ENCODE assay signal across 8 mouse cellular contexts in genomic region chr1:172481540-172482280, GRCm38 (mm10). TPM values are rescaled to one million over a fixed set of nuclear protein-coding genes. Genes with fewer than 3 reads are reported as not detected.
DNase-seq lines count a peak whose midpoint lies in the region; ATAC-seq and TF ChIP-seq lines count a peak whose summit lies in the region.

Igsf9 (plus strand) TSS chr1:172481788.

- peaks cover 3% of the 10 kb centered on the region; the same call in 1 of the 2 replicates for H3K36me3 ChIP-seq in embryonic facial prominence, embryonic 12.5 days
- no peaks in the 10 kb centered on the region for H3K36me3 ChIP-seq in heart, adult 2 months (ENCODE audit: control insufficient read depth, insufficient read depth, low read length)
- no peaks in the 10 kb centered on the region for H3K36me3 ChIP-seq in kidney, adult 2 months (ENCODE audit: control insufficient read depth, insufficient read depth, low read length)
- H3K36me3 ChIP-seq in limb, embryonic 11.5 days (ENCODE audit: control insufficient read depth, insufficient read depth, low read length), result no peaks in the 10 kb centered on the region
- H3K36me3 ChIP-seq in midbrain, embryonic 13.5 days, result no peaks in the 10 kb centered on the region

- H3K9me3 ChIP-seq in embryonic facial prominence, embryonic 12.5 days, result no peaks in the 10 kb centered on the region
- H3K9me3 ChIP-seq in limb, embryonic 11.5 days (ENCODE audit: control insufficient read depth, low read length), result no peaks in the 10 kb centered on the region
- no peaks in the 10 kb centered on the region for H3K9me3 ChIP-seq in midbrain, embryonic 13.5 days

- H3K79me2 ChIP-seq in heart, adult 2 months (replicated peaks; ENCODE audit: control insufficient read depth, insufficient read depth, low read length), result no peaks in the 10 kb centered on the region

- H3K4me2 ChIP-seq in embryonic facial prominence, embryonic 12.5 days (replicated peaks), result peak within 1 kb of the TSS; percentile 86
- peak within 1 kb of the TSS; percentile 79 for H3K4me2 ChIP-seq in limb, embryonic 11.5 days (ENCODE audit: low read depth, severe bottlenecking)
- H3K4me2 ChIP-seq in midbrain, embryonic 13.5 days (replicated peaks), result peak within 1 kb of the TSS; percentile 97

- intact Hi-C loops in heart, adult 2 months (cut with DNase I), result loop anchor here (5.0 to 10.0 kb wide), 2 partner anchors 136 to 457 kb away; partner anchors contain the start of gene Vangl2

- WGBS in embryonic facial prominence, embryonic 12.5 days, result under 1% methylated on average over 38 of the region's 38 CpGs
- WGBS in heart, adult 2 months, result under 1% methylated on average over 37 of the region's 38 CpGs
- 1% methylated on average over 38 of the region's 38 CpGs for WGBS in kidney, adult 2 months
- WGBS in limb, embryonic 11.5 days, result under 1% methylated on average over 38 of the region's 38 CpGs
- under 1% methylated on average over 38 of the region's 38 CpGs for WGBS in midbrain, embryonic 13.5 days

- peak; percentile 92 for DNase-seq in adrenal gland, postnatal 14 days
- peak; percentile 88 to 91 for DNase-seq in heart, adult 2 months
- DNase-seq in kidney, adult 2 months, result peak; percentile 91
- peak; percentile 98 for DNase-seq in limb, embryonic 11.5 days (ENCODE audit: low spot score)
- DNase-seq in spleen, adult 12 weeks (ENCODE audit: low spot score), result peak; percentile 63
- DNase-seq in c-Kit-positive CD71-positive TER-119-positive erythroid progenitor cells, embryonic 14.5 days (ENCODE audit: low spot score), result no peak

- peak within 1 kb of the TSS; percentile 68 for H3K9ac ChIP-seq in embryonic facial prominence, embryonic 12.5 days
- peak within 1 kb of the TSS; percentile 32 for H3K9ac ChIP-seq in heart, adult 2 months (ENCODE audit: low read depth, low read length)
- H3K9ac ChIP-seq in limb, embryonic 11.5 days (ENCODE audit: low read length), result peak within 1 kb of the TSS; percentile 65
- peak within 1 kb of the TSS; percentile 85 for H3K9ac ChIP-seq in midbrain, embryonic 13.5 days (replicated peaks)

- TF ChIP-seq CTCF in heart, adult 2 months (IDR thresholded peaks at IDR 0.05), result peak; percentile 80
- peak; percentile 52; the same call in 1 of the 2 replicates for TF ChIP-seq CTCF in kidney, adult 2 months (conservative IDR thresholded peaks at IDR 0.05; ENCODE audit: insufficient read depth, insufficient read length, low read depth, low read length)

- peak; percentile 93 for ATAC-seq in embryonic facial prominence, embryonic 12.5 days (ENCODE audit: insufficient number of reproducible peaks, insufficient read depth, low FRiP score, low TSS enrichment)
- ATAC-seq in limb, embryonic 11.5 days (ENCODE audit: insufficient number of reproducible peaks, low FRiP score, low TSS enrichment, low read depth), result peak; percentile 97
- ATAC-seq in midbrain, embryonic 13.5 days, result peak; percentile 96

- no peaks in the 10 kb centered on the region for H3K27me3 ChIP-seq in embryonic facial prominence, embryonic 12.5 days
- no peaks in the 10 kb centered on the region for H3K27me3 ChIP-seq in heart, adult 2 months (ENCODE audit: control insufficient read depth, insufficient read depth, low read length)
- H3K27me3 ChIP-seq in kidney, adult 2 months (replicated peaks; ENCODE audit: control insufficient read depth, insufficient read depth, low read length), result no peaks in the 10 kb centered on the region
- H3K27me3 ChIP-seq in limb, embryonic 11.5 days (ENCODE audit: control insufficient read depth, insufficient read depth, low read length), result no peaks in the 10 kb centered on the region
- peaks cover 9% of the 10 kb centered on the region; the same call in 1 of the 2 replicates for H3K27me3 ChIP-seq in midbrain, embryonic 13.5 days

- peaks cover 42% of the 10 kb centered on the region for H3K4me1 ChIP-seq in embryonic facial prominence, embryonic 12.5 days
- H3K4me1 ChIP-seq in heart, adult 2 months (ENCODE audit: control insufficient read depth, insufficient read depth, low read length), result no peaks in the 10 kb centered on the region
- H3K4me1 ChIP-seq in kidney, adult 2 months (ENCODE audit: control insufficient read depth, insufficient read depth, low read length), result no peaks in the 10 kb centered on the region
- peaks cover 38% of the 10 kb centered on the region for H3K4me1 ChIP-seq in limb, embryonic 11.5 days (ENCODE audit: control insufficient read depth, insufficient read depth, low read length)
- peaks cover 49% of the 10 kb centered on the region for H3K4me1 ChIP-seq in midbrain, embryonic 13.5 days (replicated peaks)

- H3K4me3 ChIP-seq in embryonic facial prominence, embryonic 12.5 days, result peak within 1 kb of the TSS; percentile 68
- peak within 1 kb of the TSS; percentile 36 for H3K4me3 ChIP-seq in heart, adult 2 months
- H3K4me3 ChIP-seq in kidney, adult 2 months (ENCODE audit: insufficient read depth, low read depth, low read length), result peak within 1 kb of the TSS; percentile 51
- peak within 1 kb of the TSS; percentile 68 for H3K4me3 ChIP-seq in limb, embryonic 11.5 days (ENCODE audit: low read depth, low read length)
- H3K4me3 ChIP-seq in midbrain, embryonic 13.5 days (replicated peaks), result peak within 1 kb of the TSS; percentile 72

- no peak for TF ChIP-seq EP300 in heart, adult 2 months (IDR thresholded peaks at IDR 0.05; ENCODE audit: insufficient read depth, low read depth, low read length)

- peak within 1 kb of the TSS; percentile 73 for H3K27ac ChIP-seq in embryonic facial prominence, embryonic 12.5 days
- no peak within 1 kb of the TSS for H3K27ac ChIP-seq in heart, adult 2 months
- peak within 1 kb of the TSS; percentile 34; the same call in 1 of the 2 replicates for H3K27ac ChIP-seq in kidney, adult 2 months (ENCODE audit: insufficient read depth, low read depth, low read length)
- 0 out of 2 replicates have a peak within 1 kb of the TSS, but pooled peaks have one; percentile 8 for H3K27ac ChIP-seq in limb, embryonic 11.5 days (replicated peaks; ENCODE audit: low read depth, low read length)
- peak within 1 kb of the TSS; percentile 77 for H3K27ac ChIP-seq in midbrain, embryonic 13.5 days

- no peak for TF ChIP-seq POLR2A in heart, adult 2 months (IDR thresholded peaks at IDR 0.05; ENCODE audit: insufficient read depth, low read depth, low read length)
- TF ChIP-seq POLR2A in kidney, adult 2 months (IDR thresholded peaks at IDR 0.05; ENCODE audit: low read depth, low read length), result no peak

RNA-seq across cellular contexts. Expression of gene Igsf9, which starts in this region (rescaled TPM):
- 2.4 and 2.8 TPM in 2 replicates for total RNA-seq in adrenal gland, postnatal 14 days (2021)
- 79.5 and 84.3 TPM in 2 replicates for polyA plus RNA-seq in embryonic facial prominence, embryonic 12.5 days (2016; fragmentation: Nextera tagmentation; extraction: Ambion mirVana)
- under 1 TPM; 0.36 to 0.47 TPM for total RNA-seq in heart, adult 2 months (2021)
- 2.1 and 3.8 TPM in 2 replicates for polyA plus RNA-seq in heart, adult 2 months (2012; rRNA removed)
- polyA plus RNA-seq in kidney, adult 2 months (2012; rRNA removed), result 15.4 and 20.7 TPM in 2 replicates
- polyA plus RNA-seq in limb, embryonic 11.5 days (2014; fragmentation: Nextera tagmentation; extraction: Ambion mirVana), result 52.7 and 53.1 TPM in 2 replicates
- polyA plus RNA-seq in midbrain, embryonic 13.5 days (2015; fragmentation: Nextera tagmentation; extraction: Ambion mirVana), result 89.0 and 94.9 TPM in 2 replicates

Comparison
In these comparisons a context has a peak if more than half of its experiments do, and no peak if none do; other contexts are left out.
1. H3K9ac ChIP-seq: peak in every context shown above with its lines; median percentile 85 in midbrain, embryonic 13.5 days; 68 in embryonic facial prominence, embryonic 12.5 days; 65 in limb, embryonic 11.5 days; 32 in heart, adult 2 months.